Mouse (Mus musculus) liver, adult 2 months (tissue): Measurements from ENCODE around the gene Zfp941.

Experiments
- CTCF ChIP-seq: fragments of 200-500 bp; IDR thresholded peaks from 2 replicates; pipeline ENCODE4 v1.5.1; 2011; ENCODE audit warnings: low read depth, low read length, control low read depth
- POLR2A ChIP-seq: fragments of 200-500 bp; IDR thresholded peaks from 2 replicates; pipeline ENCODE4 v1.6.1; 2011; ENCODE audit warnings: low read length, control low read depth; ENCODE audit not compliant: insufficient read depth; ENCODE audit errors: extremely low read depth

- TF ChIP-seq POLR2A: no peak
- TF ChIP-seq CTCF: no peak
These were observed 35.9 kb upstream of the Zfp941 start, which contains the start of gene Bet1l for GRCm38 (mm10) chr7:140857550-140858505.
